Comparison of ENCODE assay signal across 8 mouse cellular contexts in the genomic region with DNA sequence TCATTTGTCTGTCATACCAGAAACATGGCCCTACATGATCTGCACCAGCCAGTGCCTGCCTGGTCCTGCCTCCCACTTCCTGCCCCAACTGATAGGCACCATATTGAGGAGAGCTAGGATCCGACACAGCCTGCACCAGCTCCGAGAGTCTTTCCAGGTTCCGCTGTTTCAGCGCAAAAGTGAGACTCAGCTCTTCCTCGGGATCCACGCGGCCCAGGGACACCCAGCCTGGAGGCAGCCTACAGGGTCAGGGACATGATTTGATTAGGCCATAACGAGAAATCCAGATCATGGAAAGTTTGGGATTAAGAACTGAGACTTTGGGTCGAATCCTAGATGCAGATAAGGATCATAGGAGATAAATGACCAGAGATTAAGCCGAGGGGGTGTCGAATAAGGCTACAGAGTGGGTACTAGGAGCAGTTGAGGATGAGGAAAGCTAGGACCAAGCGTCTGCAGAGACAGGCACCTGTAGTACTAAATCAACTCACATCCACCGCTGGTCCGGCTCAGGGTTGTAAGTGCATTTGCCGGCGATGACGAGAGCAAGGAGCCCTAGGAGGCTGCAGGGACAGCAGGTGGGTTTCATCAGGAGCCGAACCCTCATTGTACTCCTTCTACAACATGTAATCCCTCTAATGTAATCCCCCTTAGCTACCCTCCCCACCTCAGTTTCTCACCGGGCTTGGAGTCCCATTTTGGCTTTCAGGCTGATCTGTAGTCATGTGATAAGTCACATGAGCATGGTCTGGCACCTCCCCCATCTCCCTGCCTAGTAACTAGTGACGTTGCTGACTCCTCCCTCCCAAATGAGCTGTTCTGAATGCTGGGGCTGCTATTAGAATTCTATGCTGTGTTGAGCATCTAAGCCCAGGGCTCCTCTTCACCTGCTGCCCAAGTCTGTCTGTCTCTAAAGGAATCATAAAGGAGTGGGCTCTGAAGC. TPM values are rescaled to one million over a fixed set of nuclear protein-coding genes. Genes with fewer than 3 reads are reported as not detected.
DNase-seq lines count a peak whose midpoint lies in the region; ATAC-seq and TF ChIP-seq lines count a peak whose summit lies in the region.

Gene Tpp1, minus strand, starts transcription at position 745 of the 943 bp plus-strand sequence.

- peaks cover 29% of the 10 kb centered on the region for H3K4me1 ChIP-seq in G1E (ENCODE audit: insufficient read depth, low read depth, low read length)
- 0 out of 2 replicates have a peak, but pooled peaks cover 3% of the 10 kb centered on the region for H3K4me1 ChIP-seq in forebrain, postnatal 0 days (ENCODE audit: insufficient read depth)
- H3K4me1 ChIP-seq in lung, embryonic 15.5 days, result peaks cover 10% of the 10 kb centered on the region

- H3K9me3 ChIP-seq in G1E (replicated peaks), result no peaks in the 10 kb centered on the region
- no peaks in the 10 kb centered on the region for H3K9me3 ChIP-seq in forebrain, postnatal 0 days (ENCODE audit: low read length)
- no peaks in the 10 kb centered on the region for H3K9me3 ChIP-seq in lung, embryonic 15.5 days

- H3K9ac ChIP-seq in forebrain, postnatal 0 days, result peak within 1 kb of the TSS; percentile 53
- peak within 1 kb of the TSS; percentile 62 for H3K9ac ChIP-seq in lung, embryonic 15.5 days

- ATAC-seq in G1E (ENCODE audit: extremely low read depth, insufficient number of reproducible peaks, low FRiP score, poor library complexity, severe bottlenecking), result peak; percentile 97
- ATAC-seq in forebrain, postnatal 0 days, result peak; percentile 97
- peak; percentile 89 for ATAC-seq in lung, embryonic 15.5 days (ENCODE audit: borderline replicate concordance, extremely low read depth, low FRiP score, low TSS enrichment)

- H3K27ac ChIP-seq in forebrain, postnatal 0 days (ENCODE audit: low read depth, low read length), result peak within 1 kb of the TSS; percentile 69
- H3K27ac ChIP-seq in lung, embryonic 15.5 days, result no peak within 1 kb of the TSS

- peaks cover 42% of the 10 kb centered on the region for H3K36me3 ChIP-seq in G1E (replicated peaks)
- peaks cover 61% of the 10 kb centered on the region for H3K36me3 ChIP-seq in forebrain, postnatal 0 days (ENCODE audit: insufficient read depth)
- H3K36me3 ChIP-seq in lung, embryonic 15.5 days, result peaks cover 35% of the 10 kb centered on the region

- peaks cover 33% of the 10 kb centered on the region for H3K27me3 ChIP-seq in G1E (ENCODE audit: insufficient read depth, low read length)
- H3K27me3 ChIP-seq in forebrain, postnatal 0 days (ENCODE audit: insufficient read depth, low read length), result no peaks in the 10 kb centered on the region
- no peaks in the 10 kb centered on the region for H3K27me3 ChIP-seq in lung, embryonic 15.5 days

- peak within 1 kb of the TSS; percentile 62 for H3K4me2 ChIP-seq in forebrain, postnatal 0 days (ENCODE audit: low read depth)
- H3K4me2 ChIP-seq in lung, embryonic 15.5 days, result peak within 1 kb of the TSS; percentile 88

- peak within 1 kb of the TSS; percentile 76 for H3K4me3 ChIP-seq in G1E (ENCODE audit: low read depth, low read length)
- peak within 1 kb of the TSS; percentile 39 for H3K4me3 ChIP-seq in forebrain, postnatal 0 days (ENCODE audit: low read depth, low read length)
- H3K4me3 ChIP-seq in lung, embryonic 15.5 days, result peak within 1 kb of the TSS; percentile 58

- 20% methylated on average over 20 of the region's 20 CpGs for WGBS in forebrain, postnatal 0 days
- 17% methylated on average over 20 of the region's 20 CpGs for whole genome bisulfite sequencing in lung, embryonic 15.5 days

- TF ChIP-seq CTCF in G1E (IDR thresholded peaks at IDR 0.05; ENCODE audit: low read depth, low read length), result no peak
- no peak for TF ChIP-seq CTCF in forebrain, postnatal 0 days (IDR thresholded peaks at IDR 0.05; ENCODE audit: low read depth)

- peak; percentile 85 for DNase-seq in G1E (ENCODE audit: low spot score)
- peak; percentile 90 to 96 for DNase-seq in cerebellum, adult 18-20 months
- peak; percentile 93 for DNase-seq in forebrain, postnatal 0 days
- DNase-seq in heart, postnatal 4 days, result peak; percentile 93
- peak; percentile 95 to 96 for DNase-seq in layer of hippocampus, adult 8-10 months (ENCODE audit: low spot score in 2 of 2)
- peak; percentile 87 for DNase-seq in ovary, adult 18-20 months (ENCODE audit: low spot score)
- DNase-seq in thymus, postnatal 0 days (ENCODE audit: low spot score), result peak; percentile 92

RNA-seq across cellular contexts. Expression of gene Tpp1, which starts in this region (rescaled TPM):
- total RNA-seq in G1E (2014; fragmentation: Nextera tagmentation) (157 and 173 TPM in 2 replicates), G1E (2017) (67.3 and 72.9 TPM in 2 replicates)
- 48.8 and 49.0 TPM in 2 replicates for polyA plus RNA-seq in G1E (2012)
- 16.8 and 51.2 TPM in 2 replicates for total RNA-seq in forebrain, postnatal 0 days (2014; rRNA removed)
- 38.7 and 40.0 TPM in 2 replicates for polyA plus RNA-seq in forebrain, postnatal 0 days (2015; fragmentation: Nextera tagmentation; extraction: Ambion mirVana)
- 10 to 100 TPM; 40.5 to 42.2 TPM for total RNA-seq in heart, postnatal 4 days (2021)
- total RNA-seq in layer of hippocampus, adult 8-10 months (2022), result 100 to 1,000 TPM in 1 of 4 experiments, 10 to 100 TPM in 3; 62.3 to 111 (median 75.7) TPM
- polyA plus RNA-seq in lung, embryonic 15.5 days (2015; fragmentation: Nextera tagmentation; extraction: Ambion mirVana), result 73.4 and 78.8 TPM in 2 replicates
- 51.8 and 57.2 TPM in 2 replicates for polyA plus RNA-seq in thymus, postnatal 0 days (2015; fragmentation: Nextera tagmentation; extraction: Ambion mirVana)
